Mouse (Mus musculus): ENCODE results near the gene Cnnm2.
"Not testable (repeated sequence)": the region's sequence is repeated elsewhere in the genome, so short reads cannot be mapped to it uniquely, and the experiment has no call there.

Gene Cnnm2

DNA sequence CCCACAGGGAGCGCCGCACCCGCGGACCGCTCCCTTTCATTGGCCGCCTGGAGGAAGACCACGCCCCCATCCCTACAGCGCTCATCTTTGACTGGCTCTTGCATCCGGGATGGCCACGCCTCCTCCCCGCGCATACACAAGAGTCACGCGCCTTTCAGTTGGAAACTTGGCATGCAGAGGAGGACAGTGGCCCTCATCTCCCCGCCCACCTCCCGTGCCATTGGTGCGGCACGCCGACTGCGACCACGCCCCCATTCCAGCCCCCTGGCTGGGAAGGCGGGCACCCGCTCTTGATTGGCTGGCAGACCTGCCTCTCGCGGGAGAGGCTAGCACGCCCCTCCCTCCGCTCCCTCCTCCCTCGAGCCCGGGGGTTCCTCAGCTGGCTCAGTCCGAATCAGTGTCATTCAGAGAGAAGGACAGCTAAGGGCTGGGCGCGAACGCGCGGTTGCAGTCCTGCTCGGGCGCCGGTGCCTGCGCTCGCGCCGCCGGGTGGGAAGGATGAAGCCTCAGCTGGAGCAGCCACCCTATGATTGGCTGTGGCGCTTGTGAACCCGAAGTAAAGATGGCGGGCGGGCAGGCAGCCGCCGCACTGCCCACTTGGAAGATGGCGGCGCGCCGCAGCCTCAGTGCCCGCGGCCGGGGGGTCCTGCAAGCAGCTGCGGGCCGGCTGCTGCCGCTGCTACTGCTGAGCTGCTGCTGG is at the start of gene Cnnm2:
Gene Cnnm2, plus strand, starts transcription at position 350 of the 700 bp plus-strand sequence.
- peak; percentile 98 for DNase-seq (ENCODE audit: low read depth, low spot score)

DNA sequence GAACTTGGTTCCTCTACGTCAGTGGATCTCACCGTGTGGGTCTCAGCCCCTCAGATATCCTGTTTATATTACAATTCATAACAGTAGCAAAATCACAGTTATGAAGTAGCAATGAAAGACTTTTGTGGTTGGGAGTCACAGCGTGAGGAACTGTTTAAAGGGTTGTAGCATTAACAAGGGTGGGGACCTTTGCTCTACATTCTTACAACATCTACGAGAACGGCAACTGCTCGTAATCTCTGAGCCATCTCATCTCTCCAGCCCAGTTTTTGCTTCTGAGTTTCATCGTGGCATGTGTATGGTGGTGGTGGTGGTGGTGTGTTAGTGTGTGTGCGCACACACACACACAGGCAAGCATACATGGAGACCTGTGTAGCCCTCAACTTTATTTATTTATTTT is 47.2 kb upstream of the Cnnm2 start:
- no peak for DNase-seq (ENCODE audit: low read depth, low spot score)

DNA sequence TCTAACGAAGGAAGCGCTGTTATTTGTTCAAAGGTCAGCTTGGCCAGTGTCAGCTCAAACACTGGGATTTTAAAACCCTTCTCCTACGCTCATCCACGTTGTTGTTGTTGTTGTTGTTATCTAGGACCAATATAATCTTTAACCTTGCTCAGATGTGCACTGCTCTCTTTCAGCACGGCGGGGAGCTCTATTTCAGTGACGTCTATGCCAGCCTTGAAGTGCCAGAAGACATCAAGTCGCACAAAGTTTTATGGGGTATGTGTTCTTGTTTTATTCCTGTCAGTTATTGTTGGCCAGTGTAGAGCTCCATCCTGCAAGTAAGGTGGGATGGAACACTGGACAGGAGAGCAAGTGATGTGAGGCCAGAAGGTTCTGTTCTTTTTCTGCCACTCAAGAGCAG is 46.4 kb upstream of the Cnnm2 start:
- DNase-seq (ENCODE audit: low read depth, low spot score), result no peak

DNA sequence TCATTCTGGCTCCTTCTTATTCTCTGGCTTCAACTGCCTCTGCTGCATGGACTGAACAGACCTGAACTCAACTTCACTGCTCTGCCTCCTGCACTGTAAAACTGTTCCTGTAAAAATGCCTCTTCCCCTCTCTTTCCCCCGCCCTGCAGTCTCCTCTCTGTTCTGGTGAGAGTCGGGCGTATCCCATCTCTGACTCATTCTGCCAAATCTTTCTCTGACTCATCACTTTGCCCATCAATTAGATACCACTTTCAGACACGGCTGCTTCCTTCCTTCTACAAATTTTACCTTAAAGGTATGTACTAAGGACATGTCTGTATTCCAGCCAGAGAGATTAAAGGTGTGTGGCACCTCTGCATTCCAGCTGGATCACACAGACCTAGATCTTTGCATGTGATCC is 43.2 kb upstream of the Cnnm2 start:
- no peak for DNase-seq (ENCODE audit: low read depth, low spot score)

DNA sequence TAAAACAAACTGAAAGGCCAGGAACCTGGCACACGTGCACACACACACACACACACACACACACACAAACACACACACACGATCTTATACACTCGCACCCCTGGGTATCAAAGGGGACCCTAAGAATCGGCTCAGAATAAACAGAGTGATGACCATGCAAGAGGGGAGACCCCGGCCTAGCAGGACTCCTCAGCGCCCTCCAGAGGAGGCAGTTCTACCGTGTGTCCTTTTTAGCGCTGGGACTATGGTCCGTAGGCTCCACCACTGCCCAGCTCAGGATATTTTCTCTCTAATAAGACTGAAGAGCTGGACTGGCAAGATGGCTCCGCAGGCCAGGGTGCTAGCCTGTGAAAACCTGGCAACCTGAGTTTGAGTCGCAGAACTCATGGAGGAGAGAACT is 37.0 kb upstream of the Cnnm2 start:
- DNase-seq (ENCODE audit: low read depth, low spot score), result no peak

DNA sequence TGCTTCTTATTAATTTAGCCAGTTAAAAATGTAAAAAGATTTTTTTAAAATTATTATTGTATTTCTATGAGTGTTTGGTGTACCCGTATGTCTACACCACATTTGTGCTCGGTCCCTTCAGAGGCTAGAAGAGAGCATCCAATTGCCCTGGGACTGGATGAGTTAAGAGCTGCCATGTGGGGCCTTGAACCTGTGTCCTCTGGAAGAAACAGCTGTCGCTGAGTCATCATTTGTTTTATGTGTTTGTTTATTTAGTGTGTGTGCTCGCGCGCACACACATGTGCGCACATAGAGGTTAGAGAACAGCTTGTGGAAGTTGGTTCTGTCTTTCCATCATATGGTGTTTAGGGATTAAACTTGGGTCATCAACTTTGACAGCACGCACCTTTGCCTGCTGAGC is 35.3 kb upstream of the Cnnm2 start:
- DNase-seq (ENCODE audit: low read depth, low spot score), result no peak

DNA sequence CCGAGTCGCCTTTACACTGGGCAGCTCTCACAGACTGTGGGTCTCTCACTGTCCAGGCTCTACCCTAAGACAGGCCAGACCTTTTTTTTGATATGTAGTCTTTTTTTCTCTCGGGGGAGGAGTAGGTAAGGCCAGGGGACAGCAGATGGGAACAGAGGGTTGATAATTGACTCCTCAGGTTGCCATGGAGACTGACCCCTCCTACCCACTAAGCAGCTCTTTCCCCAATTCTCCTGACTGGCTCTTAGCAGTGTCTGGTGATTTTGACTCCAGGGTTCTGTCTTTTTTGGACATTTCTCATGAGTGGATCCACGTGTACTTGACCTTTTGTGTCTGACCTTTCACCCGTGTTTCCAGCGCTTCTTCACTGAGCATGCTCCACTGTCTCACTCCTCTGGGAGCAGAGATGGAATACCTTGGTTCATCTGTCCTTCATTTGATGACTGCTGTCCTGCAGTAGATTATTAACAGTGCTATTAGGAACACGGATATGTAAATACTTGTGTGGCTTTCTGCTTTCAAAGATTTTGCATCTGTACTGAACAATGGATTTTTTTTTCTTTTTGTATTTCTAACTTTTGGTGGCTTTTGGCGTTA is 34.2 kb upstream of the Cnnm2 start:
- no peak for DNase-seq (ENCODE audit: low read depth, low spot score)

DNA sequence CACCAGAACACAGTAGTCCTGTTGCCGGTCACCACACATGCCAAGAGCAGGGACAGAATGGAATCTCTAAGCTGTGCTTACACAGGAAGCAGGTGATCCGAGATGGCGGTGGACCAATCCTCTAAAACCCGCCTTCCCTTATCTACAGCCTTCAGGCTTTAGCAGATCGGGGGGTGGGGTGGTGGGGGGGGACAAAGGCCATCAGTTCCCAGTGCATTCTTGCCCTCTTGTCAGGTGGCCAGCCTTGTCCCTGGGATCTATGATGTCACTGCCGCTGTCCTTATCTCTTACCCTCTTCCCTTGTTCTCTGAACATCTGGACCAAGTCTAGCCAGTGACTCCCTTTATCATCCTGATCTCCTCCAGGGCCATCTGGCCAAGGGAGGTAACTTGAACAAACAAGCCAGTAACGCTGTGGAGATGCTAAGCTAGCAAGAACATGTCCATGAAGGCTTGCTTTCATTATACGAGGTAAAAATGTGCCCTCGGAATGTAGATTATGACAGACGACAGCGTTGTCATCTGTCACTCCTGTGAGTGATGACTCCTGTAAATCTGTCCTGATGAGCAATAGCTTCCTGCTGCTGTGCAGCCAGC is 33.4 kb upstream of the Cnnm2 start:
- no peak for DNase-seq (ENCODE audit: low read depth, low spot score)

DNA sequence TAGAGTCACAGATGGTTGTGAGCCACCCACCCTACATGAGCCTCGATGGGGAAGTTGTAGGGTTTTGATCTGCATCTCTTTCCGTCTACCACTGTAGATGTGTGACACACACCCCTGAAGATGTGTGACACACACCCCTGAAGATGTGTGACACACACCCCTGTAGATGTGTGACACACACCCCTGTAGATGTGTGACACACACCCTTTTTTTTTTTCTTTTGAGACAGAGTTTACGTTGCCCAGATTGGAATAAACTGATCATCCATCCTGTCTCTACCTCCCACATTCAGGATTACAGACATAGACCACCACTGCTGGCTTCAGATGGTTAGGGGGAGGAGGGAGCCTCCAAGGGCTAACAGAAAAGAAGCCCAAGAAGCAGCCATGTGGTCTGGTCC is 32.5 kb upstream of the Cnnm2 start:
- DNase-seq (ENCODE audit: low read depth, low spot score), result no peak

DNA sequence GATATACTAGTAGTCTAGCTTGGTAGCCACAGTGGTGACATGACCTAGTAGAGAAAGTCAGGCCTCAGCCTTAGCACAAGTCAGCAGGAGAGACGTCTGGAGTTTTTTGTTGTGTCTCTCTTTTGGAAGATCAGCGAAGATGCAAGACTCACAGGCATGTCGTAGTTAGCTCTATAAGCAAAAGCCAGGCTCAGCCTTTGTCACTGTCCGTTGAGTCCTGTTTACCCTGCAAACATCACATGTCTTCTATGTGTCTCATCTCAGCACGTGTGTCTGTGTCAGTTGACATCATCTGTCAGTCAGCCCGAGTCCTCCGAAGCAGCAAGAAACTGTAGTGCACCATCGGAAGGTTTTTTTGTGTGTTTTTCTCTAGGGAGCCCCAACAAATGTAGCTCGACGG is 30.0 kb upstream of the Cnnm2 start:
- DNase-seq (ENCODE audit: low read depth, low spot score), result no peak

DNA sequence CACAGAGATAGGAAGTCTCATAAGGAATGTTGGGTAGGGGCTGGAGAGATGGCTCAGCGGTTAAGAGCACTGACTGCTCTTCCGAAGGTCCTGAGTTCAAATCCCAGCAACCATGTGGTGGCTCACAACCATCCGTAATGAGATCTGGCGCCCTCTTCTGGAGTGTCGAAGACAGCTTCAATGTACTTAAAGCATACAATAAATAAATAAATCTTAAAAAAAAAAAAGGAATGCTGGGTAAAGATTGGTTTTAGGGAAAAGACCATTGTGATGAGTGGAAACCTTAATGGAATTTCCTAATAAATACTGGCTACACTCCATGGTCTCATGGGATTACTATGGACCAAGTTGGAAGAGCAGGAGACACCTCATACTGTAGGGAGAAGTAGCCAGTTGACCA is 28.7 kb upstream of the Cnnm2 start:
- not testable (repeated sequence) for DNase-seq (ENCODE audit: low read depth, low spot score)

DNA sequence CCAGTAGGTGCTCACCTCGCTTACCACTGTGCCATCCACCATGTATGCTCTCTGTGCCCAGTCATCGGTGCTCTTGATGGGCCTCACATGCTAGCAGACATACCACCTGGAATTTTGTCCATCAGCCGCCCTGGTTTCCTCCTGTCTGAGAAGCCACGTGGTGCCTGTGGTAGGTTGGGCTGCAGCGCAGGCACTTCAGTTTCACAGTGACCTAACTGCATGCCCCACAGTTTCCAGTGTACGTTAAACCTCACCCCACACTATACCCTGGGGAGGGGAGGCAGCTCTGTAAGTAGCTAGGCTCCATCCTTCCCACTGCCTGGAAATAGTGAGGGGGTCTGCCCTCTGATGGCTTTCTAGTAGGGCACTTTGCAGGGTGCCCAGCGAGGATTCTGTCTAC is 27.8 kb upstream of the Cnnm2 start:
- no peak for DNase-seq (ENCODE audit: low read depth, low spot score)

DNA sequence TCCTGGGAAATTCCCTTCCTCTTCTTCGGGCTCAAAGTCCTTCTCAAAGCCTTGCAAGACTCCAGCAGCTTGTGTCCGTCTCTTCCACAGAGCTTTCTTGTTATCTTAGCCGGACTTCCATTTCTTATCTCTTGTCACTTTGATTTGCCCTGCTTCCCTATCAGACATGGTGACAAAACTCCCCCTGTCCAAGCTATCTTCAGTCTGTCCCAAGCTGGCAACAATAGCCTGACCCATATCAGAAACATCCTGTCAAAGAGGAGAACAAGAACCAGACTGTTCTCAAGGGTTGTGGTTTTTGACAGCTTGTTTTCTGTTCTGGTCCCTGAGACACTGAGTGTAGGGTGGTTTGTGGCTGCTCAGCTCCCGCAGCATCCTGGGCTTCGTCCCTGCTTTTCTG is 26.2 kb upstream of the Cnnm2 start:
- DNase-seq (ENCODE audit: low read depth, low spot score), result no peak

DNA sequence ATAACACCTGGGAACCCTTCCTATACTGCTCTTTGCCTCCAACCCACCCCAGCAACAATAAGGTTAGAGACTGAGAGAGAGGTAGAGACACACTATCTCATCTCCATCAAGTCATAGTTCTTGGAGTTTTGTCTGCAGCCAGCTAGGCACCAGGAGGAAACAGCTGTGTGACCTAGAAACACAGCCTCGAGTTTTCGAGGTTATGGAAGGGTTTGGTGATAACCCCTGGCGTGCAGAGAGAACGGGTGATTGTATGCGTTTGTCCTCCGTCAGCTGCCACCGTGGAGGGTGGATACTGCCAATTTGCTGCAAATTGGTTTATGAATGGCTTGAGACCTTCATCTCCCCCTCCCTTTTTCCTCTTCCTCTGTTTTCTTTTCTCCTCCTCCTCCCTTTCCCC is 24.3 kb upstream of the Cnnm2 start:
- no peak for DNase-seq (ENCODE audit: low read depth, low spot score)

DNA sequence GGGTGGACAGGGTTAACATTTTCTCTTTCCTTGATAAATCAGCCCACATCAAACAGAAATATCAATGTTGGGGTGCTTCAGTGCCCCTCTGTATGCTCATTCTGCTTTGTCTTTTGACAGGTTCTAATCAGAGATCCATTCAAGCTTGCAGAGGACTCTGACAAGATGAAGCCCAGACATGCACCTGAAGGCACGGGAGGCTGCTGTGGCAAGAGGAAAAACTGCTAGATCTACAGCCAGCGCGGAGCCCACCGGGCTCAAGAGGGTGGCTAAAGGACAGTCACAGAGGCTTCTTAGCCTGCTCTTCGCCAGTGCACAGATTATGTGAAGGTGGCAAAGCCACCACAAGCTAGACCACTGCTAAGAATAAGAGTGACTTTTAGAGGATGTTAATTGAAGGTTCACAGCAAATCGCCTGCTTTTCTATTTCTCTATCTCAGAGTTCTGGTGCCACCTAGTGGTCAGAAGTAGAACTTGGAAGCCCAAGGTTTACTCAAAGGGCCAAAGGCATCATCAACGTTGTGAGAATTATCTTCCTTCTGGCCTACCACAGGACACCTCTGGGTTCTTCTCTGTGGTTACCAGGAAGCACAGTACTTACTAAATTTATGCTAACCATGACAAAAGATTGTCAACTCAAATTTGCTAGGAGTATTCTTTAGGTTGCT is 20.9 kb upstream of the Cnnm2 start:
- DNase-seq (ENCODE audit: low read depth, low spot score), result peak; percentile 51

DNA sequence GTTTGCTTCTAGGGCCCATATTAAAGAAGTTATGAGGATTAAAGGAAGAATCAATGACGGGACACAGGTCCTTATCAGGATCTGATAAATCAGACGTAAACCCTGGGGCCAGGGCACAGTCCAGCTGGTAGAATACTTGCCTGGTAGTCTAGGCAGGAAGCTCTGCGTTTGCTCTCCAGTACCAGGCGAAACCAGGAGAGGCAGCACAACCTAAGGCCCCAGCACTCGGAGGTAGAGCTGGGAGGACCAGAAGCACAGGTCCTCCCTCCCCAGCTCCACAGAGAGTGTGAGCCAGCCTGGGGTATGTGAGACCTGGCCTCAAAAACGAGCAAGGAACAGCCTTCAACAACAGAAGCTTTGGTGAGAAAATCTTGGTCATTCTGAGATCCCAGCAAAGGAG is 19.8 kb upstream of the Cnnm2 start:
- DNase-seq (ENCODE audit: low read depth, low spot score), result no peak

DNA sequence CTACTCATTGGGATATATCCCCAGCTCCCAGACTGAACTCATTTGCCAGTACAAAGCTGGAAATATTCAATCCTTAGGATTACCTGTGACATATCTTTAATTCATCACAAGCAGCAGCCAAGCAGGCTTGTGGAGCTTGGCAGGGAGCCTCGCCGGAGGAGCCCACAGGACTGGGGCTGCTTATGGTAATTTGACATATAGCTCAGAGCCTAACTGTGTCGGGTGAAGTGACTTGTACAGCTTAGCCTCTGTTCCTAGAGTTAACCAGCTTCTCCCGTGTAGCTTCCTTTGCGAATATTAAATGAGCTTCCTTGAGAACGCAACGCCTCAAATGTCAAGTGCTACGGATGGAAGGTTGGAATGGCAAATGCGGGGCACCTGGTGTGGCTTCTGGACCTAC is 16.7 kb upstream of the Cnnm2 start:
- DNase-seq (ENCODE audit: low read depth, low spot score), result no peak

DNA sequence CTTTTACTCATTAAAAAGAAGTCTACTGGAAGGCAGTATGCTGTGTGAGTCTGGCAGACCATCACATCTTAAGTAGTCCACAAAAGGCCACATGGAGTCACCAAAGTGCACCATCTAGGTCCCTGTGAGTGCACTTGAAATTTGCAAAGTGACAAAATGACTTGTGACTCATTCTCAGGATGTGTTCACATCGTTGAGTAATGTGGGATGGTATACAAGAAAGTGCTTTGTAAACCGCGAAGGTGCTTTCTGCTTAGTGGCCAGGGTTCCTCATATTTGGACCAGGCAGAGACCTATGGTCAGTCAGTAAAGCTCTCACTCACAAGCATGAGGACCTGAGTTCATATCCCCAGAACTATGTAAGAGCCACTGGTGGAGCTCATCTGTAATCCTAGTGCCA is 13.6 kb upstream of the Cnnm2 start:
- DNase-seq (ENCODE audit: low read depth, low spot score), result no peak

DNA sequence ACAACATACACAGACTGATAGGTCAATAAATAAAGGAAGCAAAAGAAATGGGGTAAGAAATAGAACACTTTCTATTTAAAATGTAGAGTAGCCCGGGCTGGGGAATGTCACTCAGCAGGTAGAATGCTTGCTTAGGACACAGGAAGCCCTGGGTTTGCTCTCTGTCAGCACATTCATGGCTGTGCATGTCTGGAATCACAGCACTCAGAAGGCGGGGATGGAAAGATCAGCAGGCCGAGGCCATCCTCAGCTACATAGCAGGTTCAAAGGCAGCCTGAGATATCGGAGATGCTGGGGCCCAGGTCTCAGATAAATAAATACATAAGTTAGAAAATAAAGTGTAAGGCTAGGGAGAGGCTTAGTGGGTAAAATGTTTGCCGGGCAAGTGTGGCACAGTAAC is 9.2 kb upstream of the Cnnm2 start:
- no peak for DNase-seq (ENCODE audit: low read depth, low spot score)

DNA sequence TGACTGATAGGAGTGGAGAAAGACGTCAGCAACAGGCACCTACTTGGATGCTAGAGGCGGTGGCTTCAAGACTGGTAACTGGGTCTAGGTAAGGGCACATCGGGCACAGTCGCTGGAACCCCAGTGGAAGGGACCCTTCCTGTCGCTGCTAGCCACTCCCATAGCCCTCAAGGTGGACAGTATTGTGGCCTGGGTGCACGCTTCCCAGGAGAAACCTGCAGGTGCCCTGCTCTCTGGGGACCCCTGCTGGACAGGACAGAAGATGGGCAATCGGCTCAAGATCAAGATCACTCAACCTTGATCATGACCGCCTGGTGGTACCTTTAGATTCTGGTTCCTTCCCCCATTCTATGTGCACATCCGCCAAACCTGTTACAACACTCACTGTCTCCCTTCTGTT is 6.3 kb upstream of the Cnnm2 start:
- no peak for DNase-seq (ENCODE audit: low read depth, low spot score)

DNA sequence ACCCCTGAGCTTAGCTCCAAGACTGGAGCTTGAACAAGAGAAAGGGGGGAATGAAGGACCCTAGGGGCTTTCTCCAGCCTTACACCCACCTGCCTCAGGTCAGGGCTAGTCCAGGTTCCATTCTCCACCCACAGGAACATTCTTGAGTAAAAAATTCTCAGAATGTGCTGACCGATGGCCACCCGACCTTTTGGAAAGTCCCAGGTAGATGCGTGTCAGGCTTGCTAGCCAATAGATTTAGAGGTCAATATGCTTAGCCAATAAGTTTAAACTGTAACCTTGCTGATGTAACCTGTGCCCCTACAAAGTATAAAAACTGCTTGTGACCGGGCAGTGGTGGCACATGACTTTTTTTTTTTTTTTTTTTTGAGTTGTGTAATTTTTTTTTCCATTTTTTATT is 5.2 kb upstream of the Cnnm2 start:
- no peak for DNase-seq (ENCODE audit: low read depth, low spot score)

DNA sequence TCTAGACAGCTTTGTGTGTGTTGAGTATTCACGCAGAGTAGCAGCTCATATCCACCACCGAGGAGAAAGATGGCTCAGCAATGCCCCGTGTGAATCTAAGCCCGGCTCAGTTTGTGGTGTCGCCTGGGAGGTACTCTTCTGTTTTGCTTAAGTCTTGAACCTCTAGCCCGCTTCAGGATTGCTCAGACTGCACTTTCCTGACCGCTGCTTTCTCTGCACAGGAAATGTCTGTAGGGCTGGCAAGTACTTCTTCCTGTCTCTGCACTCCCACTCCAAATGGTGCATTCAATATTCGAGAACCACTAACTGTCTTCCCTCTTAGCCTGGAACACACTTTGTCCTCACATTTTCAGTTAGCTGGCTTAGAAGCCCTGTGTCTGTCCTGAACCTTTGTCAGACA is 2.3 kb upstream of the Cnnm2 start:
- no peak for DNase-seq (ENCODE audit: low read depth, low spot score)

DNA sequence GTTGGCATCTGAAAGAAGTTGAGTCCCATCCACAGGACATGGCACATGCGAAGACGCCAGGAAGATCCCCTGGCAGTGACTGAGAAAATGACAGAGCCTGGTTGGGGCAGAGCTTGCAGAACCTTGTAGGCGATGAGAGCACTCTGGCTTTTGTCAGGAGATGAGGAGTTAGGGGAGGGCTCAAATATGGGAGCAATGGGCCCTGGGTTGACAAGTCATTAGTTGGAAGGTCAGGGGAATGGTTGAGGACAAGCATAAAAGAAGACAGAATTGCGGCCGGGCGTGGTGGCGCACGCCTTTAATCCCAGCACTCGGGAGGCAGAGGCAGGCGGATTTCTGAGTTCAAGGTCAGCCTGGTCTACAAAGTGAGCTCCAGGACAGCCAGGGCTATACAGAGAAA is 1.5 kb upstream of the Cnnm2 start:
- not testable (repeated sequence) for DNase-seq (ENCODE audit: low read depth, low spot score)
